Mouse (Mus musculus) hindbrain, embryonic 12.5 days (tissue): ENCODE results near the gene Lrmda. TPM values are rescaled to one million over a fixed set of nuclear protein-coding genes. Genes with fewer than 3 reads are reported as not detected.

ENCODE experiments used
- ATAC-seq: fragments of 200-750 bp; cut with Nextera tagmentation; 2 replicates; pipeline ENCODE4 v1.8.0; 2017; ENCODE audit warnings: moderate TSS enrichment; ENCODE audit not compliant: low FRiP score
- H3K27ac ChIP-seq: fragments of 300-500 bp; sonication (generic); 2 replicates; pipeline ENCODE4 v1.5.1; 2016; ENCODE audit warnings: mild to moderate bottlenecking
- H3K27me3 ChIP-seq: fragments of 300-500 bp; sonication (generic); 2 replicates; pipeline ENCODE4 v1.6.1; 2016; ENCODE audit warnings: mild to moderate bottlenecking
- H3K36me3 ChIP-seq: fragments of 300-500 bp; sonication (generic); 2 replicates; pipeline ENCODE4 v1.6.1; 2016; ENCODE audit warnings: mild to moderate bottlenecking
- H3K4me1 ChIP-seq: fragments of 300-500 bp; sonication (generic); 2 replicates; pipeline ENCODE4 v1.6.1; 2016
- H3K4me2 ChIP-seq: fragments of 300-500 bp; sonication (generic); replicated peaks from 2 replicates; pipeline ENCODE4 v1.6.1; 2016; ENCODE audit warnings: mild to moderate bottlenecking
- H3K4me3 ChIP-seq: fragments of 300-500 bp; sonication (generic); 2 replicates; pipeline ENCODE4 v1.5.1; 2016; ENCODE audit warnings: mild to moderate bottlenecking
- H3K9ac ChIP-seq: fragments of 300-500 bp; sonication (generic); 2 replicates; pipeline ENCODE4 v1.6.1; 2016; ENCODE audit warnings: mild to moderate bottlenecking, moderate library complexity
- H3K9me3 ChIP-seq: fragments of 300-500 bp; sonication (generic); replicated peaks from 2 replicates; pipeline ENCODE4 v1.6.1; 2016; ENCODE audit warnings: mild to moderate bottlenecking
- WGBS: fragments of 180-500 bp; shearing (Covaris S2); methylation state at CpG from one replicate; pipeline ENCODE4 v1.1.7; 2016; 5-methylcytosine and 5-hydroxymethylcytosine counted together
- polyA plus RNA-seq: library from polyadenylated mRNA; unstranded; fragments of >200 nt; fragmentation: Nextera tagmentation; extraction: Ambion mirVana; gene quantifications from 2 replicates; pipeline ENCODE4 v1.2.1, GENCODE M21; 2016

The Lrmda gene
- 0.53 and 0.83 TPM in 2 replicates for polyA plus RNA-seq

DNA sequence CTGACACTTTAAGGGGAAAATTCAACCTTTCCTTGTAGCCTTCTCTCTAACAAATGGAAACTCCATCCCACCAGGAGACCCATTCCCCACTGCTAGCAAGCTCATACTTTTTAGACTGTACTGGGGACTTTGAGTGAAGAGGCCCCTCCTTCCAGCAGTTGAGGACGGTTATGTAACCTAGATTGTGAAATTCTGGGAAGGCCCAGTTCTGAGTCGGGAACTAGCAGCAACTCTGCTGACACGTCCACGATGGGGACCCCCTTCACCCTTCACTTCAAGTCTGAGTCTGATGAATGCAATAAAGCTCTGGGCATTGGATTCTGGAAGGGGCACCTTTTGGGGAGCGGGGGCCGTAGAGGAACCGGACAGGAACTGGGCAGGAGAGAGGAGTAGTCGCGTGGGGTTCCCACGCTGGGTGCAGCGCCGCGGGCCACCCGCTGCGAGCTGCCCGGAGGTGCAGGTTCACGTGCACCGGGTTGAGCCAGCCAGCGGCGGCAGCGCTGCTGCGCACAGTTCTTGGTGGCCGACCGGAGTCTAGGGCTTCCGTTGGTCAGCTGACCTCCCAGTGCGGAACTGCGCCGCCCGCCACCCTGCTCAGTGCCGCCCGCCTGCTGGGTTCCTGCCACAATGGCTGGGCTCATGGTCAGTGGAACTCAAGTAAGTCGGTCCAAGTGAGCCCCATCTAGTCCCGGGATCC is at the start of gene Lrmda:
Gene Lrmda, plus strand, starts transcription at position 461 of the 697 bp plus-strand sequence.
- no peaks in the 10 kb centered on the region for H3K36me3 ChIP-seq
- H3K27ac ChIP-seq, result no peak within 1 kb of the TSS
- peaks cover 17% of the 10 kb centered on the region for H3K4me1 ChIP-seq
- H3K9ac ChIP-seq, result peak within 1 kb of the TSS; percentile 53
- peak within 1 kb of the TSS; percentile 65 for H3K4me2 ChIP-seq
- 2% methylated on average over 28 of the region's 33 CpGs for WGBS
- peak within 1 kb of the TSS; percentile 33 for H3K4me3 ChIP-seq
- H3K27me3 ChIP-seq, result peaks cover 36% of the 10 kb centered on the region
- H3K9me3 ChIP-seq, result no peaks in the 10 kb centered on the region
- ATAC-seq, result peak; percentile 69; the same call in 1 of the 2 replicates

DNA sequence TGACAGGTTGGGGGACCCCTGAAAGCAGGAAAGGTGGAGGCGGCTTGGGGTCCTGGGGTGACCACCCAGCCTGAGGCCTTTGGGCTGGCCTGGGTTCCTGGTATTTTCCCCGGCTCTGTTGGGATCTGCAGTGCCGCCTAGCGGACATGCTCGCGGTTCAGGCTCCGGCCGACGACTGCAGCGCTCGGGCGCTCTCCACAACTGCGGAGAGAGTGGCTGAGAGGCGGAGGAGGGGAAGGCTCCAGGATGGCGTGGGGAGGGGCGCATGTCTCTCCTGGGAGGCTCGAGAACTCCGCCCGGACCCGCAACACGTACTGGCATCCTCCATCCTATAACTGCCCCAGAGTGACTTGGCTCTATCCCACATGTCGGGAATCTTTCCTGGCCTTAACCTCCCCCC is 38.0 kb upstream of the Lrmda start:
- ATAC-seq, result peak; percentile 64
- Histone ChIP-seq H3K36me3 (peaks cover 12% of the 10 kb centered on the region), H3K4me2 (peak overlapping the region; percentile 75), H3K9me3 (no peaks in the 10 kb centered on the region), H3K4me3 (no peak overlapping the region), H3K27me3 (peaks cover 28% of the 10 kb centered on the region; the same call in 1 of the 2 replicates), H3K9ac (0 out of 2 replicates have a peak overlapping the region, but pooled peaks have one; percentile 27), H3K4me1 (peaks cover 32% of the 10 kb centered on the region), H3K27ac (peak overlapping the region; percentile 35; the same call in 1 of the 2 replicates)
- WGBS, result 0% methylated on average over 21 of the region's 22 CpGs

DNA sequence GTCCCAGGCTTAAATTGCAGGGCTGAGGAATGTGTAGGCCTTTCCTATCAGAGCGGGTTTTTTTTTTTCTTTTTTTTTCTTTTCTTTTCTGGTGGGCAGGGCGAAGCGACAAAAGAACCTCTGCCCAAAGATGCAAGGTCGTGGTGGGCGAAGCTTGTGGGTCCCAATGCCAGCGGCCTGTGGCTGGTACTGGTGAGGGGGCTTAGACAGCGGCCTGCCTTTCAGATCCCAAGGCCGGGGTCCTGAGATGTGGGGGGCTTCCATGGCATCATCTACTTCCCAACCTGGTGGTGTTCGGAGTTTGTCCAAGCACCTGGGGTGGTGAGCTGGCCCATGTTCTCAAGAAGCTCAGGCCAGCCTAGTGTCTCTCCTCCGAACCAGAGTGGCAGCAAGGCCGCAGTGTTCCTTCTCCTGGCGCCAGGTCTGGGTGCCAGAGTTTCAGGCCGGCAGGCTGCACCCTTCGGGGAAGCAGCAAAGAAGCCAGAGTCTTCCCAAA is 37.4 kb upstream of the Lrmda start:
- peak overlapping the region; percentile 43 for H3K4me3 ChIP-seq
- H3K9me3 ChIP-seq, result no peaks in the 10 kb centered on the region
- H3K4me2 ChIP-seq, result peak overlapping the region; percentile 75
- peaks cover 36% of the 10 kb centered on the region for H3K4me1 ChIP-seq
- peaks cover 12% of the 10 kb centered on the region for H3K36me3 ChIP-seq
- H3K27ac ChIP-seq, result peak overlapping the region; percentile 87
- 12% methylated on average over 14 of the region's 14 CpGs for WGBS
- H3K27me3 ChIP-seq, result peaks cover 28% of the 10 kb centered on the region; the same call in 1 of the 2 replicates
- H3K9ac ChIP-seq, result peak overlapping the region; percentile 83
- no peak for ATAC-seq

DNA sequence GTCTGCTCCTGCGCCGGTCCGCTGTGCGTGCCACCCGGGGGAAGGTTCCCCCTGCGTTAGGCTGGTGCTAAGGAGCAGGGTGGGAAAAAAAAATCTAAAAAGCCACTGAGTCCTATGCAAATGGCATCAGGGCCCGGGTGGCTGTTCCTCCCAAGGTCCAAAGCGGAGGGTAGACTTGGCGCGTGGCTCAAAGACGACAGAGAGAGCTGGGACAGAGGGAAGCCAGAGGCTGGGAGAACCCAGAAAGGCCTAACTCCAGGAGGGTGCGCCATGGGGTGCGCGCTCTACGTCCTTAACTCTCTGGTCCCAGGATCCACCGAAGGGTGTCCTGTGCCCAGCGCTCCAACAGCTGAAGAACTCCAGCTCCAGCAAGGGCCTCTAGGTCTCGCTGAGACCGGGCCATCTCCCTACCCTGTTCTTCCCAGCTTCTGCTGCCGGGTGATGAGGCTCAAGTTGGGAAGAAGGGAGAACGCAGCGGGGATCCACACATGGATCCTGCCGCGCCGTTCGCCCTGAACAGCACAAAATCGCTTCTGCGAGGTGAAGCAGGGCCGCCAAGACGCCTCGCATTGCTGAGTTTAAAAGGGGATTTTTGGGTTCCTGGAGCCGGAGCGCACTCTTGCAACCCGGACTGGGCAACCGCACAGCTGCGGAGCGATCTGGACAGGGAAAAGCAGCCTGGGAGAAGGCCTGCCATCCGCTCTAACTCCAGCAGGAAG is 36.8 kb upstream of the Lrmda start:
- WGBS, result 2% methylated on average over 38 of the region's 38 CpGs
- H3K27ac ChIP-seq, result peak overlapping the region; percentile 87
- peaks cover 12% of the 10 kb centered on the region for H3K36me3 ChIP-seq
- H3K9me3 ChIP-seq, result no peaks in the 10 kb centered on the region
- peak overlapping the region; percentile 83 for H3K9ac ChIP-seq
- peak overlapping the region; percentile 75 for H3K4me2 ChIP-seq
- peak overlapping the region; percentile 43 for H3K4me3 ChIP-seq
- peaks cover 36% of the 10 kb centered on the region for H3K4me1 ChIP-seq
- H3K27me3 ChIP-seq, result peaks cover 28% of the 10 kb centered on the region; the same call in 1 of the 2 replicates
- ATAC-seq, result no peak

DNA sequence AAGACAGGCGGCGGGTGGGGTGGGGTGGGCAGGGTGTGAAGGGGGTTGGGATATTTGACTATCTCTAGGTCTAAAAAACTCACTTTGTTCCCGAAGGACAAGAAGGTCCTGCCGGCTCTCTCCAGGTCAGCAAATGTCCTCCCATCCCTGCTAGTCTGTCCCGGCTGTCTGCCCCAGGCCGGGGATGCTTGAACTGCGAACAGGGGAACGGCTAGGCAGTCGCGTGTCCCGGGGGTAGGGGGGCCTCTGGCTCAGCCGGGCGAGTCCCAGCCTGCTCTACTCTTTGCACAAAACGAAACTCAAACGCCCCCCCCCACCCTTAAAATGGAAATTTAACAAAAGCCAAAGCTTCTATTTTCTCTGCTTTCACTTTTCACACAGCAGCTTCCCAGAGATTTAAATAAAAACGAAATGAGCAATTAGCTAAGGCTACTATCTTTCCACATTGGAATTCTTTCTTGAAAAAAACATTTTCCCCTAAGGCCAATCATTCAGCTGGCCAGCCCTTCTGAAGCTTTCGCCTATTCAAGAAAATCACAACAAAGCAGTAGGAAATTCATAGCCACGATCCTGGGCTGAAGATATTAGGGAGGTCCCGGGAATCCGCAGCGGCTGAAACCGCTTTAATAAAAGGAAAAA is 36.1 kb upstream of the Lrmda start:
- Histone ChIP-seq H3K4me3 (peak overlapping the region; percentile 43), H3K9ac (peak overlapping the region; percentile 83), H3K27me3 (peaks cover 28% of the 10 kb centered on the region; the same call in 1 of the 2 replicates), H3K4me2 (peak overlapping the region; percentile 75), H3K4me1 (peaks cover 36% of the 10 kb centered on the region), H3K27ac (peak overlapping the region; percentile 87), H3K9me3 (no peaks in the 10 kb centered on the region), H3K36me3 (peaks cover 12% of the 10 kb centered on the region)
- ATAC-seq, result no peak
- WGBS, result 1% methylated on average over 22 of the region's 22 CpGs

DNA sequence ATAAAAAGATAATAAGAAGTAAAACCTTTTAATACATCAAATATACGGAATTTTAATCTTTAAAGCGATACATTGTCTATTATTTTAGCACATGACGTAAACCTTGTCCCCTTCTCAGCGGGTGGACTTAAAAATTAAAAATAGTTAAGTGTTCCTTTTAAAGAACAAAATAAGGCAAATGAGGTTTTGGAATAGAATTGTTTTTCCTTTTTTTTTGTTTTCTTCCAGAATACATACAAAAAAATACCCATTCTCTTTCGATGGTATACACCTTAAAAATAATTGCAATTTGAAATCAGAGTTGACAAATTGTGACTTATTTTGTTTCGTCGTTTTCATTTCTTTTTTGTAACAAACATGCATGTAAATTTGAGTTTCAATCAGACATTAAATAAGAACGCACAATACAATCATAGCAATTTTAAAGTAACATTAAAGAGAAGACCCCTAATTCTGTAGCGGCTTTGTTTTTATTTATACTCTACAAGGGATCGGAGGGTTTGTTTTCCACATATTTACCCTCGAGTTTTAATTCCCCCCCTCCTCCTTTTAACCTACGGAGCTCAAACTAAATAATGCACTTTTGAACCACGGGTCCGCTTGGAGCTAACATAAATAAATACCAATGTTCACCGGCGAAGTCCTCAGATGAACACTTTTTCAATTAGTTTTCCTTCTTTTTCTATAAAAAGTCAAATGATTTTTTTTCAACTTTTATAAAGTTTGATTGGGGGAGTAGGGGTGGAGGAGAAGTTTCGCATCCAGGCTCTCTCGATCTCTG is 35.4 kb upstream of the Lrmda start:
- H3K4me1 ChIP-seq, result peaks cover 40% of the 10 kb centered on the region
- 1% methylated on average over 18 of the region's 18 CpGs for WGBS
- peaks cover 12% of the 10 kb centered on the region for H3K36me3 ChIP-seq
- H3K27me3 ChIP-seq, result peaks cover 30% of the 10 kb centered on the region; the same call in 1 of the 2 replicates
- ATAC-seq, result no peak
- peak overlapping the region; percentile 76 for H3K4me2 ChIP-seq
- H3K9ac ChIP-seq, result peak overlapping the region; percentile 97
- peak overlapping the region; percentile 83 for H3K4me3 ChIP-seq
- peak overlapping the region; percentile 99 for H3K27ac ChIP-seq
- H3K9me3 ChIP-seq, result no peaks in the 10 kb centered on the region

DNA sequence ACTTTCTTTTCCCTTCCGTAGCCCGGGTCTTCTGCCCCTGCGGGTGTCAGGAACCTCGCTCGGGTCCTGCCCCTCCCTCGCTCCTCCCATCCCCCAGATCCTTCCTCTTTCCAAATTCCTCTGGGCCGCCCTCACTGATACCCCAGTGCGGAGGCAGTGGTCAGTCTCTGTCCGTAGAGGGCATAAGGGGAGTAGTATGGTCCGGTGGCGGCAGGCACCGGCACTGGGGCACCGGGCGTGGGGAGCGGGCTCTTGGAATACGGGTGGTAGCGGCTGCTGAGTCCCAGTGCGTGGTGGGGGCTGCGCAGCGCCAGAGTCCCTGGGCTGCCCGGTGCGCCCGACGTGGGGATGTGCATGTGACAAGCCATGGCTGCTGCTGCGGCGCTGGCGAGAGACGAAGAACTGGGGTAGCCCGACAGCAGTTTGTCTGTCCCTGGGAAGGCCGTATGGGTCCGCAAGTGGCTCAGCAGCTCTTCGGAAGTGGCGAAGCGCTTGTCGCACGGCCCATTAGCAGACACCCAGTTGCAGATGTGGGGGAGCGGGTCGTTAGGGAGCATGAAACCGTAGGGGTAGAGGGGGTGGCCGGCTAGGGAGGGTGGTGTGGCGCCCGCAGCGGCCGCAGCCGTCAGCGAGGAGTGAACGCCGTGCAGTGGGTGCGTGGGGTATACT is 34.6 kb upstream of the Lrmda start:
- H3K4me2 ChIP-seq, result peak overlapping the region; percentile 76
- H3K4me1 ChIP-seq, result peaks cover 47% of the 10 kb centered on the region
- H3K27ac ChIP-seq, result peak overlapping the region; percentile 99
- WGBS, result under 1% methylated on average over 49 of the region's 49 CpGs
- H3K36me3 ChIP-seq, result peaks cover 12% of the 10 kb centered on the region
- ATAC-seq, result no peak
- peak overlapping the region; percentile 97 for H3K9ac ChIP-seq
- peak overlapping the region; percentile 83 for H3K4me3 ChIP-seq
- H3K9me3 ChIP-seq, result no peaks in the 10 kb centered on the region
- peaks cover 33% of the 10 kb centered on the region; the same call in 1 of the 2 replicates for H3K27me3 ChIP-seq

DNA sequence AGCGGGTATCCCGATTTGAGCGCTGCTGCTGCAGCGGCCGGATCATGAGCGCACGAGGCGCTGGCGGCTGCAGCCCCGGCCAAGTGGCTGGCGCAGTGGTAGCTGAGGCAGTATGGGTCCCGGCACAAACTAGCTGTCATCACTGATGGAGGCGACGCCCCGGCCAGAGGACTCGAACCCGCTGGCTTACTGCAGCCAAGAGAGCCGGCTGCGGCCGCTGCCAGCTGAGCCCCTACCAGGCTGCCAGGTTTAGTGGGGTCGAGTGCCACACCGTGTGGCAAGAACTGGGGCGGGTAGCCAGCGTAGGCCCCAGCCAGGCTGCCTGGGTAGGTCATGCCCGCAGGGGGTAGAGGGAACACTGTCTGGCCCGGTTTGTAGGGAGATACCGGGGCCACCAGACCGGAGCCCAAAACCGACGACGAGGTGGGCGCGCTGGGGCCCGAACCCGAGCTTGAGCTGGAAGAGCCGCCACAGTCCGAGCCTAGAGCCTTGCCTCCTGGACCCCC is 34.0 kb upstream of the Lrmda start:
- peaks cover 52% of the 10 kb centered on the region for H3K4me1 ChIP-seq
- peak overlapping the region; percentile 97 for H3K9ac ChIP-seq
- H3K27me3 ChIP-seq, result peaks cover 37% of the 10 kb centered on the region; the same call in 1 of the 2 replicates
- no peaks in the 10 kb centered on the region for H3K9me3 ChIP-seq
- WGBS, result under 1% methylated on average over 37 of the region's 37 CpGs
- H3K27ac ChIP-seq, result peak overlapping the region; percentile 99
- peak overlapping the region; percentile 83 for H3K4me3 ChIP-seq
- H3K36me3 ChIP-seq, result peaks cover 12% of the 10 kb centered on the region
- ATAC-seq, result no peak
- peak overlapping the region; percentile 76 for H3K4me2 ChIP-seq

DNA sequence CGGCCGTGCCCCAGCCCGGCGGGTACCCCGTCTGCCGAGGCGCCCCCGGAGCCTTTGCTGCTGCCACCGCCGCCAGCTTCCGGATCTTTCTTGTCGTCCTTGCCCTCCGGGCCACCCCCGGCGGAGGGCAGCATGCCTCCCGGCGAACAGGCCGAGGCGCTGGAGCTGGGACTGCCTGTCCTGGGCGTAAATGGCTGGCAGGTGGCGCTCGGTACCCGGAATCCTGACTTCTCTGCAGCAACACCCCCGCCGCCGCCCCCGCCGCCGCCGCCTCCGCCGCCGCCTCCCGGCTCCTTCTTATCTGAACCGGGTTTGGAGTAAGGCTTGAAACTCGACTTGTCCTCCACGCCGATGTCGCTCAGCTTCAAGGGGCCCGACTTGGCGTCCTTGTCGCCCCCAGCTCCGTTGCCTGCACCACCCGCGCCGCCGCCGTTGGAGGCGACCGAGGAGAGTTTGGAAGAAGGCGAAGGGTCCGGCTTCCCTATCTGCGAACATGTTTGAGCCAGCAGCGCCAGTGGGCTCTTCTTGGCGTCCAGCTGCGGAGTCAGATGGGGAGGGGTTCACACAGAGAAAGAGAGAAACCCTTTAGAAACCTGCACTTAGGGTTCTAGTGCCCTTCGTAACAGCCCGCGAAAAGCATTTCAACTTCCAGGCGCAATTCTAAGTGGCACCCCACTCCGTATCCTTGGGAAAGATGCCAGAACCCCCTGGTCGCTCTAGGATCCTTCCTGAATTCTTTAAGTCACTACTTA is 33.4 kb upstream of the Lrmda start:
- WGBS, result under 1% methylated on average over 62 of the region's 62 CpGs
- Histone ChIP-seq H3K4me2 (peak overlapping the region; percentile 76), H3K4me3 (peak overlapping the region; percentile 83), H3K27ac (peak overlapping the region; percentile 99), H3K4me1 (peaks cover 53% of the 10 kb centered on the region), H3K9me3 (no peaks in the 10 kb centered on the region), H3K27me3 (peaks cover 33% of the 10 kb centered on the region; the same call in 1 of the 2 replicates), H3K36me3 (peaks cover 12% of the 10 kb centered on the region), H3K9ac (peak overlapping the region; percentile 97)
- ATAC-seq, result no peak
